Mouse (Mus musculus): Measurements from ENCODE around the gene Scfd2. TPM values are rescaled to one million over a fixed set of nuclear protein-coding genes. Genes with fewer than 3 reads are reported as not detected.

The Scfd2 gene
- total and polyA plus RNA-seq, 2 experiments from 2014 or later, result 17.5 to 33.2 TPM

DNA sequence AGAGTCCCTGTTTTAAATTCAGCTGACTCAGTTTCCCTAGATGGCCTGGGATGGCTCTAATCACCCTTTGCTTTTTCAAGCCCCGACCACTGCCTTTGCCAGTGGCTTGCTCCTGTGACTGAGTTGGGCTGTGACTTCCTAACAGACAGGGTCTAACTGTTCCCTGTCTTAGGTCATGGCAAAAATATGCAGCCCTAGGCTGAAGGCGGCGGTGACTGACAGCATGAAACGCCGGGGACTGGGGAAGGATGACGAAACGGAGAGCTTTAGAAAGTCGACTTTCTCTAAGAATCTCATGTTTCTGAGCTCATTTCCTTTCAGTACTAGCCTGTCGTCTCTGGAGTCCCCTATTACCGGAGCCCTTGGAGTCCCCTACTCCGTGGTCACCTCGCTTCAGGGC is 359.4 kb downstream of the Scfd2 start:
- Histone ChIP-seq H3K4me3 (ENCODE audit: low read depth, low read length) (no peak overlapping the region), H3K4me2 (ENCODE audit: low read depth, low read length, poor library complexity, severe bottlenecking) (no peak overlapping the region), H3K9ac (replicated peaks; ENCODE audit: low read length, poor library complexity, severe bottlenecking) (no peak overlapping the region), H3K27me3 (ENCODE audit: insufficient read depth, low read length) (no peaks in the 10 kb centered on the region), H3K4me1 (ENCODE audit: insufficient read depth, low read length) (0 out of 2 replicates have a peak, but pooled peaks cover 3% of the 10 kb centered on the region), H3K27ac (ENCODE audit: low read depth, low read length) (no peak overlapping the region), H3K36me3 (ENCODE audit: insufficient read depth, low read length) (no peaks in the 10 kb centered on the region), H3K9me3 (ENCODE audit: low read length) (no peaks in the 10 kb centered on the region)
- 64% methylated on average over 12 of the region's 12 CpGs for WGBS
- no peak for ATAC-seq (ENCODE audit: low FRiP score)
- no peak for TF ChIP-seq CTCF (IDR thresholded peaks at IDR 0.05)
- DNase-seq (ENCODE audit: low spot score), result no peak

GRCm38 (mm10) chr5:74171768-74172167 is 359.8 kb downstream of the Scfd2 start:
- DNase-seq (ENCODE audit: low spot score), result no peak
- Histone ChIP-seq H3K4me1 (ENCODE audit: insufficient read depth, low read length) (0 out of 2 replicates have a peak, but pooled peaks cover 3% of the 10 kb centered on the region), H3K9me3 (ENCODE audit: low read length) (no peaks in the 10 kb centered on the region), H3K36me3 (ENCODE audit: insufficient read depth, low read length) (no peaks in the 10 kb centered on the region), H3K27me3 (ENCODE audit: insufficient read depth, low read length) (no peaks in the 10 kb centered on the region), H3K4me3 (ENCODE audit: low read depth, low read length) (no peak overlapping the region), H3K27ac (ENCODE audit: low read depth, low read length) (no peak overlapping the region), H3K9ac (replicated peaks; ENCODE audit: low read length, poor library complexity, severe bottlenecking) (no peak overlapping the region), H3K4me2 (ENCODE audit: low read depth, low read length, poor library complexity, severe bottlenecking) (no peak overlapping the region)
- 77% methylated on average over 9 of the region's 9 CpGs for WGBS
- no peak for TF ChIP-seq CTCF (IDR thresholded peaks at IDR 0.05)
- no peak for ATAC-seq (ENCODE audit: low FRiP score)

- no peaks in the 10 kb centered on the region for H3K9me3 ChIP-seq (ENCODE audit: low read length)
- no peak overlapping the region for H3K4me3 ChIP-seq (ENCODE audit: low read depth, low read length)
- no peak overlapping the region for H3K9ac ChIP-seq (replicated peaks; ENCODE audit: low read length, poor library complexity, severe bottlenecking)
- H3K4me1 ChIP-seq (ENCODE audit: insufficient read depth, low read length), result no peaks in the 10 kb centered on the region
- no peaks in the 10 kb centered on the region for H3K36me3 ChIP-seq (ENCODE audit: insufficient read depth, low read length)
- peaks cover 5% of the 10 kb centered on the region; the same call in 1 of the 2 replicates for H3K27me3 ChIP-seq (ENCODE audit: insufficient read depth, low read length)
- ATAC-seq (ENCODE audit: low FRiP score), result no peak
- H3K27ac ChIP-seq (ENCODE audit: low read depth, low read length), result no peak overlapping the region
- H3K4me2 ChIP-seq (ENCODE audit: low read depth, low read length, poor library complexity, severe bottlenecking), result no peak overlapping the region
- WGBS, result 91% methylated on average over 3 of the region's 3 CpGs
- DNase-seq (ENCODE audit: low spot score), result no peak
- no peak for TF ChIP-seq CTCF (IDR thresholded peaks at IDR 0.05)
Measured at GRCm38 (mm10) chr5:74168085-74168484, 363.5 kb downstream of the Scfd2 start.

DNA sequence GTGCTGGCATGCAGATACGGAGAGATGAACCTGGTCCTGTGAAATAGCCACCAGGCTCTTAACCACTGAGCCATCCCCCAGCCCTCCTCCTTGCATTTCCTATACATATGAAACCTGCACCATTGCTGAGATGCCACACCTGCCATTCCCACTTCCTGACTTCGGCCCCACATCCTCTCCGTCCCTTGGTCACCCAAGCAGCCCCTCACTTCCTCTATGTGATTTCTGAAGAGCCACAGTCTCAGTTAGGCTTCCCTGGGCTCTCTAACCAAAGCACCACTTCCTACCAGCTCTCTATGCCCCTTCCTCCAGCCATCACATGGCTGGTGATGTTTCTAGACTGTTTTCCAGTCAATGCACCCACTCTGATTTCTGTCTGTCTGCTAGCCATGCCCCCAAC is 364.9 kb downstream of the Scfd2 start:
- TF ChIP-seq CTCF (IDR thresholded peaks at IDR 0.05), result no peak
- Histone ChIP-seq H3K4me3 (ENCODE audit: low read depth, low read length) (no peak overlapping the region), H3K9me3 (ENCODE audit: low read length) (no peaks in the 10 kb centered on the region), H3K27ac (ENCODE audit: low read depth, low read length) (no peak overlapping the region), H3K4me2 (ENCODE audit: low read depth, low read length, poor library complexity, severe bottlenecking) (no peak overlapping the region), H3K4me1 (ENCODE audit: insufficient read depth, low read length) (peaks cover 3% of the 10 kb centered on the region), H3K9ac (replicated peaks; ENCODE audit: low read length, poor library complexity, severe bottlenecking) (no peak overlapping the region), H3K27me3 (ENCODE audit: insufficient read depth, low read length) (peaks cover 5% of the 10 kb centered on the region; the same call in 1 of the 2 replicates), H3K36me3 (ENCODE audit: insufficient read depth, low read length) (no peaks in the 10 kb centered on the region)
- ATAC-seq (ENCODE audit: low FRiP score) (no peak), DNase-seq (ENCODE audit: low spot score) (no peak)
- WGBS, result 86% methylated on average over 3 of the region's 3 CpGs

GRCm38 (mm10) chr5:74164547-74164946 is 367.0 kb downstream of the Scfd2 start:
- no peak overlapping the region for H3K4me2 ChIP-seq (ENCODE audit: low read depth, low read length, poor library complexity, severe bottlenecking)
- ATAC-seq (ENCODE audit: low FRiP score), result no peak
- no peak for DNase-seq (ENCODE audit: low spot score)
- no peaks in the 10 kb centered on the region for H3K36me3 ChIP-seq (ENCODE audit: insufficient read depth, low read length)
- no peak overlapping the region for H3K27ac ChIP-seq (ENCODE audit: low read depth, low read length)
- H3K4me3 ChIP-seq (ENCODE audit: low read depth, low read length), result no peak overlapping the region
- no peaks in the 10 kb centered on the region for H3K9me3 ChIP-seq (ENCODE audit: low read length)
- peaks cover 5% of the 10 kb centered on the region; the same call in 1 of the 2 replicates for H3K27me3 ChIP-seq (ENCODE audit: insufficient read depth, low read length)
- peaks cover 8% of the 10 kb centered on the region for H3K4me1 ChIP-seq (ENCODE audit: insufficient read depth, low read length)
- no peak for TF ChIP-seq CTCF (IDR thresholded peaks at IDR 0.05)
- WGBS, result 91% methylated on average over 7 of the region's 7 CpGs
- no peak overlapping the region for H3K9ac ChIP-seq (replicated peaks; ENCODE audit: low read length, poor library complexity, severe bottlenecking)

DNA sequence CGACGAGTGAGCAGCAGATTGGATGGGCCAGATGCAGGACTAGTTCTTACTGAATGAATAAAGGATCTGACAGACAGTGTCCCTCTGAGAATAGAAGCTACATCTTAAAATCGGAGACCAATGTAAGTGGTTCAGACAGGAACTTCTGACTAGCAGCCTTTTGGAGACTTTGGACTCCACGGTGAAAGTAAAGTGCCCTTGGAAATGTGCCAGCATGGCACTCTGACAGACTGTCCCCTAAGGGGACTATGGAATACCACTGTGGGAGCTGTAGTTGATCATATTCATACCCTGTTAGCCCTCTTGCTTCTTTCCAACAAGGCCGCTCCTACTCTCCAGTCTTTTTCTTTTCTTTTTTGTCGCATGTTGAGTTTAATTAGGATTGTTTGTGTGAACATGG is 368.4 kb downstream of the Scfd2 start:
- DNase-seq (ENCODE audit: low spot score), result no peak
- H3K4me2 ChIP-seq (ENCODE audit: low read depth, low read length, poor library complexity, severe bottlenecking), result no peak overlapping the region
- no peak overlapping the region for H3K9ac ChIP-seq (replicated peaks; ENCODE audit: low read length, poor library complexity, severe bottlenecking)
- no peak overlapping the region for H3K4me3 ChIP-seq (ENCODE audit: low read depth, low read length)
- WGBS, result 83% methylated on average over 6 of the region's 6 CpGs
- H3K9me3 ChIP-seq (ENCODE audit: low read length), result no peaks in the 10 kb centered on the region
- no peak for TF ChIP-seq CTCF (IDR thresholded peaks at IDR 0.05)
- H3K4me1 ChIP-seq (ENCODE audit: insufficient read depth, low read length), result peaks cover 8% of the 10 kb centered on the region
- ATAC-seq (ENCODE audit: low FRiP score), result no peak
- no peaks in the 10 kb centered on the region for H3K36me3 ChIP-seq (ENCODE audit: insufficient read depth, low read length)
- peaks cover 5% of the 10 kb centered on the region; the same call in 1 of the 2 replicates for H3K27me3 ChIP-seq (ENCODE audit: insufficient read depth, low read length)
- no peak overlapping the region for H3K27ac ChIP-seq (ENCODE audit: low read depth, low read length)

Measured in midbrain, postnatal 0 days (tissue).